Mouse (Mus musculus): ENCODE data around the gene Lrrc10b.

- TF ChIP-seq CTCF (IDR thresholded peaks at IDR 0.05; ENCODE audit: low read depth), result no peak
- TF ChIP-seq EP300 (optimal IDR thresholded peaks at IDR 0.05), result no peak
Measured at GRCm38 (mm10) chr19:10425484-10426270, 31.6 kb downstream of the Lrrc10b start.
